Mouse (Mus musculus): ENCODE data around the gene Pex3.
"Not testable (repeated sequence)": the region's sequence is repeated elsewhere in the genome, so short reads cannot be mapped to it uniquely, and the experiment has no call there.

The Pex3 gene

DNA sequence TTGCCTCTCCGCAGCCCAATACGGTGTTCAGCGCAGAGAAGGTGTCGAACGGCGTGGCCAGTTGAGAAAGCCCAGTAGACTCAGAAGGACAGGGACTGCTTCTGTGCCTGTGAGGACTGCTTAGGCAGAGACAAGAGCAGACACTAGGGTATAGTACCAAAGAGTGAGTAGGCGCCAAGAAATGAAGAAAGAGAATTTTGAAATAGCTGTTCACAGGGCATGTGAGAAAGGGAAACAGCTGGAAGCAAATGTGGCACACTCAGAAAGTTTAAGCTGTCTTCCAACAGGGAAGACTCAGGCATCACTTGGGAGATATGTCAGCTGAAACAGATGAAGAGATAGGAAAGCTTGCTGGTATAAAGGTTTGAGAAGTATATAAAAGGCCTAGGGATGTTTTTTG, 16.2 kb downstream of the Pex3 start:
- DNase-seq (ENCODE audit: extremely low read depth, low read depth): no peak

DNA sequence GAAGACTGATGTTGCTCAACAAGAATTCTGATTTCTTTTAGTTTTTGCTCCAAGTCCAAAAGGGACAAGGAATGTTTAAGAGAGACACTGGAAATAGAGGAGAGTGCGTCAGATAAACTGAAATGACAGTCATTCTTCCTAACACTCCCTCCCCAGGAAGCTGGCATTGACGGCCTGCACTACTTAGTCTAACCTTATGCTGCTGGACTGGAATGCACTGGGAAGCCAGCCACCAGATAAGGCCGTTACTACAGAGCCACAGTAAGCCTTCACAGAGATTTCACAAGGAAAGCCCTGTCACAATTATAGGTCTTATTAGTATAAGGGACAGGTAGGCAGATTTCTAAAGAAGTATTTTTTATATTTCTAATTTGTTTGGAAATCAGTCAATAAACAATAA, 18.2 kb downstream of the Pex3 start:
- DNase-seq (ENCODE audit: extremely low read depth, low read depth): no peak

DNA sequence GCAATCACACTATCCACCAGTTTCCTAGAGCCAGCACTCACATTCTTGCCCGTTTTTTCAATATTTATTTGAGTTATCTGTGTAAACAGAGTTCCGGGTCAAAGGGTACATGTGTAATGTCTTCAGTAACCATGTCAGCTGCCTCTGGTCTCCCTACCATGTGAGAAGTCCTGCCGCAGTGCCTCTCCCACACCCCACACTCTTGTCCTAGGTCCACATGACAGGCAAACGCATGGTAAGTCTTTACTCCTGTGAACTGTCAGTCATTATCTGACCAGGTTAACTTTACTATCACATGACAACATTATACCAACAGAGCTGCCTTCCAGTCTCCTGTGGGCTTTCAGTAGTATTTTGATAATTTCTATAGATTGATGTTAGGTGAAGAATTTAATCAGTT, 24.8 kb downstream of the Pex3 start:
- DNase-seq (ENCODE audit: extremely low read depth, low read depth): no peak

DNA sequence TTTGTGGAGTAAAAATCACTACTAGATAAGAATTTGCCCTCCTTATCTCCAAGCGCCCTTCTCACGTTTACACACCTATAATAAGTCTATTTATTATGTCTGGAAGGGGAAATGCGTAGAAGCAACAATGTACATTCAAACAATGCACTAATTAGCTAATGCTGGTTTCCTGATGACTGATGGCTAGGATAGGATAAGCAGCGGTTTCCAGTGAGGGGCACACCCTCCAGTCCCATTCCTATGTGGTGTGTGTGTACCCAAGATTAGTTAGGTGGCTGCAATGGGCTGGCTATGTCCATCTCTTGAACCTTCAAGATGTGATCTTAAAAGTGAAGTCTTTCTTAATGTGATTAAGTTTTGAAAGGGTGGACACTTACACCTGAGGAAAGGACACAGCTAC, 31.1 kb downstream of the Pex3 start:
- peak; percentile 7 for DNase-seq (ENCODE audit: extremely low read depth, low read depth)

DNA sequence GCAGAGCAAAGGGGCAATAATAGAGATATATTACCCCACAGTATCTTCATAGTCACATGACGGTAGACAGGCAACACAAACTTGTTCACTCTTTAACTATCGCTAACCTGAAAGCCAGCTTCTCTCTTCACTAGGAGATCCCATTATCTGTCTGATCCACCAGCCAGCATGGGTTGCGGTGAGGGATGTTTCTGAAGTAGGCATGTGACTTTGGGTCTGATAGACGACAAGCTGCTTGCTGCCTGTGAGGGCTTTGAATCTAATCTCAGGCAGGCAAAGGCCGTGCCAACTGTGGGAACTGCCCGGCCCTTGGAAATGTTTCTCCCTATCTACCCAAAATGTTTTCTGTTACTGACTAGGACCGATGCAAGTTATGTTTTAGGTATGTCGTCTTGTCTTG, 50.6 kb downstream of the Pex3 start:
- DNase-seq (ENCODE audit: extremely low read depth, low read depth): no peak

DNA sequence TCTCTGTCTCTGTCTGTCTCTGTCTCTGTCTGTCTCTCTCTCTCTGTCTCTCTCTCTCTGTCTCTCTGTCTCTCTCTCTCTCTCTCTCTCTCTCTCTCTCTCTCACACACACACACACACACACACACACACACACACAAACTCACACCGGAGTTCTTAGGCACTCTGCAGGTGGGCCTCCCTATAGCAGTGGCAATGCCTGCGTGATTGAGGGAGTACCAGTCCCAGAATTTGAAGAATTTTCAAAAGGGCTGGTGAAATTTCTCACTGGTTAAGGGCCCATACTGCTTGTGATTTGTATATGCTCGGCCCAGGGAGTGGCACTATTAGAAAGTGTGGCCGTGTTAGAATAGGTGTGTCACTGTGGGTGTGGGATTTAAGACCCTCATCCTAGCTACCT, 51.4 kb downstream of the Pex3 start:
- not testable (repeated sequence) for DNase-seq (ENCODE audit: extremely low read depth, low read depth)

DNA sequence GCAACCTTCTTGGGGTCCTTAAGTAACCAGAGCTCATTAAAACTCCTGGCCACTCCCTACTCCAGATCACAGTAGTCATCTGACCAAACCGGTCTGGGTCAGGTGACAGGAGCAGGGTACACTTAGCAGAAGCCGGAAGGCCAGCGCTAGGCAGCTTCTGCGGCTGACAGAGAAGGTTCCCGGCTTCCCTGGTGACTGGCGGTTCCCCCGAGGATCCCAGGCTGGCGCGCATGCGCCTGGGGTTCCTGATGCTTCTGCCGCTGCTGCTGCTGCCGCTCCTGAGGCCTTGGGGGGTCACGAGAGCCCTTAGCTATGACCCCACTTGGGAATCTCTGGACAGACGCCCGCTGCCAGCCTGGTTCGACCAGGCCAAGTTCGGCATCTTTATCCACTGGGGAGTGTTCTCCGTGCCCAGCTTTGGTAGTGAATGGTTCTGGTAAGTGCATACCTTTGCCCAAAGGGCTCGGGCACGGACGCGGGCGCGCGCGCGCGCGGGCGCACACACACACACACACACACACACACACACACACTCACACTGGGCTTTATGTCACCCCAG, 51.9 kb downstream of the Pex3 start:
- DNase-seq (ENCODE audit: extremely low read depth, low read depth): peak; percentile 79

DNA sequence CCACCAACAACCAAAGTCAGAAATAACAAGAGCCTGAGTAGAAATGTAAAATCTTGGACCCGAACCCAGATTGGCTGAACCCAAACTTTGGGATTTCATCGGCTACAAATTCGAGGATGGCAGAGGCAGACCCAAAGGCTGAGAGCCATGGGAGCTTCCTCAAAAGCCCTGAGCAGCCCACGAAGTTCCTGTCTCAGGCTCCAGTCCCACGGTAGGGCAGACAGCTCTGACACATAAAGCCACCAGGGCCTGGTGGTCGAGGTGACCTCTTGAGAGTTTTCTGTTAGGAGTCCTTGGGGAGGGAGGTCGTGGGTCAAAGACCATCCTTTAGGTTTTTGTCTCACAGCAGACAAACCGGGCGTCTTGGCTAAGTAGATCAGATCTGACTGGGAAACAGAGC, 52.5 kb downstream of the Pex3 start:
- DNase-seq (ENCODE audit: extremely low read depth, low read depth): no peak

DNA sequence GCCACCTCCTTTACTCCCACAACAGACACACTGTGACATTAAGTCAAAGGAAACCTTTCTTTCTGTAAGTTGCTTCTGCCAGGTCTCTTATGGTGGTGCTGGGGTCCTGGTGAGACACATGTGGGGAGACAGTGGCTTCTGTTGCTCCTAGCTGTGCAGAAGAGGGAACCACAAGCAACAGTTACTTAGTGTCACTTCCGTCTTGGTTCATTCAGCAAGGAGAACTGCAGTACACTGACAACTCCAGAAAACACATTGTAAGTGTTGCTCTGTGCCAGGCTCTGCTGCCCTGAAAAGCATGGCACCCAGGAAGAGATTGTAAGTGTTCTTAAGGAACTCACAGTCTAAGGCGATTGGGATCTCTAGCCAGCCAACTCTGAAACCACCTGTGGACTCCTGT, 53.6 kb downstream of the Pex3 start, which contains the start of gene Fuca2:
Gene Fuca2, plus strand, starts transcription at position 210 of the 400 bp plus-strand sequence.
- DNase-seq (ENCODE audit: extremely low read depth, low read depth): no peak

DNA sequence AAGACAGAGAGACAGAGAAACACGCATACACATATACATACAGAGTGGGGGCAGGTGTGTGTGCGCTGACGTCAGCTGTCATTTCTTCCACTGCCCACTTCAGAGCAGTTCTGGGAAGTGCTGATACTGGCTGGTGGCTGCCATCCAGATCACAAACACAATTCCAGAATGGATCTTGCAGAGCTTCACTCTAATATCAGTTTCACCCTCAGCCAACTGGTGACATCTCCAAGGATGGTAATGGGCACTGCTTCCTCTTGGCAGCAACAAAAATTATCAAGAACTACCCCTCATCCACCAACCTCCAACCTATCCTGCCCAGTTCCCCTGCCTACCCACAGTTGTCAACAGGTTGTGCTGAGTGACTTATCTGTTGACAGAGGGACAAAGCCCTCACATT, 56.6 kb downstream of the Pex3 start:
- no peak for DNase-seq (ENCODE audit: extremely low read depth, low read depth)

DNA sequence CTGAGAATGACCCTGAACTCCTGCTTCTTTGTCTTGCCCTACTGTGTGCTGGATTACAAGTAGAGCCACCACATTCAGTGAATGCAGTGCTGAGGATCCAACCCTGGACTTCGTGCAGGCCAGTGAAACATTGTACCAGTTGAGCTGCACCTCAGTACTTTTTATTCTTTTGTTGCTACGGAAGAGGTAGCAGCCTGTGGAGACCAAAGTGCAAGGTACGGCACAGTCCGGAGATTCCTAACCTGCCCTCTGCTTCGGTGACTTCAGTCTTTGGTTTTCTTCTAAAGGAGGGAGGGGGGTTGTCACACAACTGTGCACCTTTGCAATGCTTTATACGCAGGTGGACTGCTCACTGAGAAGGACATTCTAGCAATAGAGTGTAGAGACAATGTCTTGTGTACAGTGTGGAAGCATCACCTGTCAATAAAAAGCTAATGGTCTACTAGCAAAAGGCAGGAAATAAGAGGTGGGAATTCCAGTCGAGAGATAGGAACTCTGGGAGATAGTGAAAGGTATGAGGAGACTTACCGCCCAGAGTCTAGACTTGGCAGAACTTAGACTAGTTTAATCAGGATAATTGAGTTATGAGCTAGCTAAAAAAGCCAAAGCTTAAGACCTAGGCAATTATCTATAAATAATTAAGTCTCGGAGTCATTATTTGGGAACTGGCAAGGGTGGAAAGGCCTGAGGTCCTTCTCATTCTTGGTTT, 58.8 kb downstream of the Pex3 start:
- no peak for DNase-seq (ENCODE audit: extremely low read depth, low read depth)

DNA sequence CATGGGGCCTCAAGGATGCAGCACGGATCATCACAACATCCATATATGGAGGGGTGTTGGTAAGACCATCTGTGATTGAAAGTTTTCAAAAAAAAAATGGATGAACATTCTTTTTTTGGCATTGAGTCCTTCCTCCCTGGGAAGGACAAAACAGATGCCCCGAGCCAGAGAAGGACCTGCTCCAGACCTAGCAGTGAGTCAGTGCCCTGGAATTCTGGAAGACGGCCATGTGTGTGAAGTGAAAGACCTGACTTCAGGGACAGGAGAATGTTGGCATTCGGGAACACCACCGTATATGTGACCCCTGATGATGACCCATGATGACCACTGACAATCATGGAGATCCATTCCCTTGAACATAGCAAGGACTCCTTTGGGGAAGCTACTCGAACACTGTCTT, 63.3 kb downstream of the Pex3 start:
- DNase-seq (ENCODE audit: extremely low read depth, low read depth): no peak

DNA sequence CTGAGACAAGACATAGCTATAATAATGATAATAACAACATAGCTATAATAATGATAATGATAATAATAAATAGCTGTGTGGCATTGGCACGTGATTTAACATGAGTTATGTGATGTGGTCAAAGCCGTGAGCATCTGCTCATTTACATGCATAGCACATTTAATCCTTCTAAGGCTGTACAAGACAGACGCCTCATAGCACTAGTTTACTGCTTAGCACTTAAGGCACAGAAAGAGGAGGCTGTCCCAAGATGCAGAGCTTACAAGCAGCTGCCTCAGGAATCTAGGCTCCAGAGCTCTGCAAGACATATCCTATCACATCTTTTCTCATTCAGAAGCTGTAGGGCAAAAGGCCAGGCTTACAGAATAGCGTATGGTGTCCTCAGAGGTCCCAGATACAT, 67.0 kb downstream of the Pex3 start:
- no peak for DNase-seq (ENCODE audit: extremely low read depth, low read depth)

DNA sequence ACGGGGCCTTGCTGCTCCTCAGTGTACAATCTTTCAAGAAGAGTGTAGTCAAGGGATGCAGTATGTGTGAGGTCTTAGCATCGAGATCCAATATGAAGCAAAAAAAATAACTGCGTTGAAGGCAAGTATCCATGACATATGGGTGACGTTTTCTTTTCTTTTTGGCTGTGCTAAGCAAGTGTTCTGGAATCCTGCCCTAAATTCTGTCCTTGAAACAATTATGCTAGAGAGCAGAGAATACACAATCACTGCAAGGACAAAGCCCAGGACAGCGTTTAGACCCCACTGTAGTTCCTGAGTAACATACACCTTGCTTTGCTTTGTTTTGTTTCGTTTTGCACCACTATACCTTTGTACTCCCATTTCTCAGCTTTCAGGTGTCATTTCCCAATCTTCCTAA, 73.6 kb downstream of the Pex3 start:
- DNase-seq (ENCODE audit: extremely low read depth, low read depth): no peak

DNA sequence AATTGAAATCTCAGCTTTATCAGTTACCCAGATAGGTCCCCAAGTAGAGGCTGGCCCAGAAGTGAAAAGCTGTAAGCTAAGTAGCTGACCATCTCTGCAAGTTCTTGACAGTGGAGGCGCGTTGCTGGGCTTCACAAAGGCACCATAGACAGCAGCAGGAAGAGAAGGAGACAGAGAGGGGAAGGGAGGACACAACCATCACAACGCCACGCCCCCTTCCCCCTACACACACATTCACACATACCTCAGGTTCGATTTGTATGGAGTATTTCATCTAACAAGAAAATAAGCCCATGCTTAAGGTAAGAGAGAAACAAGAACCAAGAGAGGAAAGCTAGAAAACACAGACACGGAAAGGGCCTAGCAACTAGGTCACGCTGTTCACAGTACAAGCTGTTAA, 77.8 kb downstream of the Pex3 start:
- DNase-seq (ENCODE audit: extremely low read depth, low read depth): no peak

DNA sequence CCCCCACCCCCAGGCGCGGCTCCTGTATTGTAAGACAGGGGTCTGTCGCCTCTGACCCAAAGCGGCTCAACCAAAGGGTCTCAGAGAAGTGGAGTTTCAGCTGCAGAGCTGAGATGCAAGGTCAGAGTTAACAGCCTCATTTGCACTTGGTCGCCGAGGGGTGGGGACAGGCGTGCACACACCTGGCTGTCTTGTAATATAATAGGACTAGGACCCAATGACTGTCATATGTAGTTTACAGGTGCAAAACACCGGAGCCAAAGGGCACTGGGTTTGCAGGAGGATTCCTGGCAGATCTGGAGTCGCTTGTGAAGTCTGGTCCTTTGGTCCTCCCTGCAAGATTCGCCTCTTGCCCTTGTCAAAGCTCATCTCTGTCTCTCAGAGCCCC, 78.4 kb downstream of the Pex3 start:
- no peak for DNase-seq (ENCODE audit: extremely low read depth, low read depth)

All from MEL-GATA-1-ER (cell line).